Mouse (Mus musculus): ENCODE measurements around the gene Ica1. TPM values are rescaled to one million over a fixed set of nuclear protein-coding genes. Genes with fewer than 3 reads are reported as not detected.

Ica1 gene
- total and polyA plus RNA-seq, 3 experiments, result 0.36 TPM; not detected in 2

GRCm38 (mm10) chr6:8657459-8657858 lies 120.8 kb downstream of the Ica1 start:
- DNase-seq (ENCODE audit: low read depth, low spot score), result no peak
- no peak overlapping the region for H3K4me3 ChIP-seq (ENCODE audit: control insufficient read depth in 1 of 2, insufficient read depth in 1 of 2, low read depth in 2 of 2, low read length in 2 of 2)
- H3K9ac ChIP-seq (ENCODE audit: control insufficient read depth, low read depth, low read length, poor library complexity, severe bottlenecking), result no peak overlapping the region
- H3K27me3 ChIP-seq (ENCODE audit: control insufficient read depth in 1 of 2, insufficient read depth in 2 of 2, low read length in 2 of 2), result no peaks in the 10 kb centered on the region; a peak in 3 of 4 replicates
- H3K27ac ChIP-seq (ENCODE audit: control insufficient read depth, low read depth, low read length), result no peak overlapping the region
- H3K9me3 ChIP-seq (replicated peaks; ENCODE audit: insufficient read depth, low read length), result no peaks in the 10 kb centered on the region
- H3K4me1 ChIP-seq (ENCODE audit: control insufficient read depth in 1 of 2, insufficient read depth in 2 of 2, low read length in 2 of 2), result no peaks in the 10 kb centered on the region
- no peaks in the 10 kb centered on the region for H3K79me2 ChIP-seq (ENCODE audit: control insufficient read depth, insufficient read depth, low read length, poor library complexity)
- TF ChIP-seq GATA1 (IDR thresholded peaks at IDR 0.05; ENCODE audit: low read depth, low read length), result no peak
- TF ChIP-seq ELF1 (IDR thresholded peaks at IDR 0.05; ENCODE audit: low read depth, low read length), result no peak
- TF ChIP-seq ZC3H11A (IDR thresholded peaks at IDR 0.05; ENCODE audit: low read depth, low read length), result no peak
- TF ChIP-seq USF1 (IDR thresholded peaks at IDR 0.05; ENCODE audit: low read depth, low read length), result no peak
- no peaks in the 10 kb centered on the region; a peak in 1 of 4 replicates for H3K36me3 ChIP-seq (ENCODE audit: control insufficient read depth in 1 of 2, insufficient read depth in 2 of 2, low read length in 2 of 2)

DNA sequence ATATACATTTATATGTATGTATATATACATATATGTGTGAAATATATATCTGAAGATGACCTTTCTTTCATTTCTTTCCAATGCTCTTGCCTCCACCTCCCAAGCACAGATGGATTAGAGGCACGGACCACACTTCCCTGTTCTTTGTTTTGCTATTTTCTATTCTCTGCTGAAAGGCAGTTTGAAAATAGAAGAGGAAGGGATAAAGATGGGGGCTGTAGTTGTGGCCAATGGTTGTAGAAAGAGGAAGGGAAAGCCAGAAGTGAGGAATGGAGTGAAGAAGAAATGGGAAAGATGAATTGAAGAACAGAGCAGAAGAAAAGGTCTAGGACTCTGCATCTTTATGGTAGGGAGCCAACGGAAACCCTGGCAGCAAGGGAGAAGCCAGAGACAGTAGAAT lies 122.8 kb downstream of the Ica1 start:
- H3K4me1 ChIP-seq (ENCODE audit: control insufficient read depth in 1 of 2, insufficient read depth in 2 of 2, low read length in 2 of 2), result no peaks in the 10 kb centered on the region
- no peak overlapping the region for H3K9ac ChIP-seq (ENCODE audit: control insufficient read depth, low read depth, low read length, poor library complexity, severe bottlenecking)
- no peak for TF ChIP-seq POLR2AphosphoS2 (IDR thresholded peaks at IDR 0.05; ENCODE audit: low read length)
- no peak for TF ChIP-seq CHD1 (IDR thresholded peaks at IDR 0.05; ENCODE audit: low read depth, low read length)
- no peak for TF ChIP-seq GABPA (IDR thresholded peaks at IDR 0.05; ENCODE audit: low read depth, low read length)
- no peak for TF ChIP-seq ZC3H11A (IDR thresholded peaks at IDR 0.05; ENCODE audit: low read depth, low read length)
- no peaks in the 10 kb centered on the region for H3K9me3 ChIP-seq (replicated peaks; ENCODE audit: insufficient read depth, low read length)
- no peak overlapping the region for H3K27ac ChIP-seq (ENCODE audit: control insufficient read depth, low read depth, low read length)
- peaks cover 0 to 2% of the 10 kb centered on the region in 2 experiments; a peak in 2 of 4 replicates for H3K36me3 ChIP-seq (ENCODE audit: control insufficient read depth in 1 of 2, insufficient read depth in 2 of 2, low read length in 2 of 2)
- H3K4me3 ChIP-seq (ENCODE audit: control insufficient read depth in 1 of 2, insufficient read depth in 1 of 2, low read depth in 2 of 2, low read length in 2 of 2), result no peak overlapping the region
- no peaks in the 10 kb centered on the region; a peak in 3 of 4 replicates for H3K27me3 ChIP-seq (ENCODE audit: control insufficient read depth in 1 of 2, insufficient read depth in 2 of 2, low read length in 2 of 2)
- no peak for DNase-seq (ENCODE audit: low read depth, low spot score)
- H3K79me2 ChIP-seq (ENCODE audit: control insufficient read depth, insufficient read depth, low read length, poor library complexity), result no peaks in the 10 kb centered on the region

- Histone ChIP-seq H3K4me3 (ENCODE audit: control insufficient read depth in 1 of 2, insufficient read depth in 1 of 2, low read depth in 2 of 2, low read length in 2 of 2) (no peak overlapping the region), H3K4me1 (ENCODE audit: control insufficient read depth in 1 of 2, insufficient read depth in 2 of 2, low read length in 2 of 2) (peaks cover 8 to 32% of the 10 kb centered on the region in 2 experiments), H3K36me3 (ENCODE audit: control insufficient read depth in 1 of 2, insufficient read depth in 2 of 2, low read length in 2 of 2) (peaks cover 0 to 32% of the 10 kb centered on the region in 2 experiments; a peak in 2 of 4 replicates), H3K79me2 (ENCODE audit: control insufficient read depth, insufficient read depth, low read length, poor library complexity) (no peaks in the 10 kb centered on the region), H3K9ac (ENCODE audit: control insufficient read depth, low read depth, low read length, poor library complexity, severe bottlenecking) (no peak overlapping the region), H3K27me3 (ENCODE audit: control insufficient read depth in 1 of 2, insufficient read depth in 2 of 2, low read length in 2 of 2) (no peaks in the 10 kb centered on the region), H3K9me3 (replicated peaks; ENCODE audit: insufficient read depth, low read length) (no peaks in the 10 kb centered on the region), H3K27ac (ENCODE audit: control insufficient read depth, low read depth, low read length) (no peak overlapping the region)
- DNase-seq (ENCODE audit: low read depth, low spot score), result peak; percentile 81
- TF ChIP-seq ZC3H11A (IDR thresholded peaks at IDR 0.05; ENCODE audit: low read depth, low read length) (no peak), NRF1 (IDR thresholded peaks at IDR 0.05; ENCODE audit: insufficient read depth, low read depth, low read length, poor library complexity, severe bottlenecking) (no peak), KAT2A (conservative IDR thresholded peaks at IDR 0.05; ENCODE audit: low read depth, low read length) (no peak), POLR2A (IDR thresholded peaks at IDR 0.05; ENCODE audit: control insufficient read depth in 1 of 2, insufficient read depth in 1 of 2, low read depth in 1 of 2, low read length in 2 of 2, poor library complexity in 1 of 2) (no peak), ZNF384 (IDR thresholded peaks at IDR 0.05; ENCODE audit: low read depth, low read length) (no peak), TBP (IDR thresholded peaks at IDR 0.05; ENCODE audit: low read depth, low read length) (no peak), USF1 (IDR thresholded peaks at IDR 0.05; ENCODE audit: low read depth, low read length) (no peak), EP300 (IDR thresholded peaks at IDR 0.05; ENCODE audit: low read depth in 1 of 2, low read length in 2 of 2) (peak; percentile 20 to 67; a peak in 2 of 4 replicates), BHLHE40 (IDR thresholded peaks at IDR 0.05; ENCODE audit: borderline replicate concordance, low read depth, low read length) (no peak), POLR2AphosphoS5 (IDR thresholded peaks at IDR 0.05; ENCODE audit: borderline replicate concordance, low read depth, low read length) (no peak), MYB (IDR thresholded peaks at IDR 0.05; ENCODE audit: low read depth, low read length) (no peak), GABPA (IDR thresholded peaks at IDR 0.05; ENCODE audit: low read depth, low read length) (no peak), MEF2A (IDR thresholded peaks at IDR 0.05; ENCODE audit: extremely low read depth, insufficient replicate concordance, low read depth, low read length, poor library complexity, severe bottlenecking) (no peak), ZKSCAN1 (IDR thresholded peaks at IDR 0.05; ENCODE audit: low read depth, low read length) (no peak), HCFC1 (IDR thresholded peaks at IDR 0.05; ENCODE audit: low read depth, low read length) (no peak), SMC3 (IDR thresholded peaks at IDR 0.05; ENCODE audit: low read depth, low read length) (no peak), MXI1 (IDR thresholded peaks at IDR 0.05; ENCODE audit: low read depth, low read length) (no peak), NELFE (IDR thresholded peaks at IDR 0.05; ENCODE audit: low read depth, low read length) (no peak), ELF1 (IDR thresholded peaks at IDR 0.05; ENCODE audit: low read depth, low read length) (0 out of 2 replicates have a peak, but pooled peaks have one; percentile 14), MYC (IDR thresholded peaks at IDR 0.05; ENCODE audit: low read depth, low read length) (no peak), GATA1 (IDR thresholded peaks at IDR 0.05; ENCODE audit: low read depth, low read length) (peak; percentile 73), JUND (IDR thresholded peaks at IDR 0.05; ENCODE audit: low read depth, low read length) (no peak), MAZ (IDR thresholded peaks at IDR 0.05; ENCODE audit: low read depth, low read length) (no peak)
Observed at GRCm38 (mm10) chr6:8650413-8650812, 127.9 kb downstream of the Ica1 start.
